Comparison of ENCODE assay signal across 13 mouse cellular contexts in genomic region chr12:76820615-76821014, GRCm38 (mm10). TPM values are rescaled to one million over a fixed set of nuclear protein-coding genes. Genes with fewer than 3 reads are reported as not detected.
DNase-seq lines count a peak whose midpoint lies in the region; ATAC-seq and TF ChIP-seq lines count a peak whose summit lies in the region.
"Had no signal": no experiment of that assay in that cellular context is flagged by ENCODE, and none has a peak within 500 bp of the region (broad histone marks: within the 10 kb centered on the region; RNA-seq: fewer than 3 reads in every experiment).

No protein-coding gene starts in this region.

- DNase-seq in cerebellum, postnatal 25 days: peak; percentile 51 to 61
- no peak for DNase-seq in cerebellum, adult 11-12 months
- no peak for DNase-seq in hindbrain, embryonic 14.5 days (ENCODE audit: low spot score)
- DNase-seq in thymus, postnatal 14 days: no peak
- no peak for DNase-seq in testis, postnatal 14 days (ENCODE audit: low spot score)
- no peak for DNase-seq in spleen, postnatal 10 days (ENCODE audit: low spot score in 2 of 2)
- DNase-seq: B cell, adult 2 months; gastrocnemius, postnatal 14 days; kidney, adult 8-10 months; left cerebral cortex, postnatal 4 days; spleen, adult 18-20 months had no signal

- H3K9ac ChIP-seq in hindbrain, embryonic 14.5 days: peak overlapping the region; percentile 83; the same call in 1 of the 2 replicates
- peak overlapping the region; percentile 76 for H3K9ac ChIP-seq in midbrain, embryonic 16.5 days (ENCODE audit: low read depth, low read length)

- 54% methylated on average over 4 of the region's 4 CpGs for WGBS in hindbrain, embryonic 14.5 days
- WGBS in midbrain, embryonic 16.5 days: 45% methylated on average over 4 of the region's 4 CpGs

- TF ChIP-seq POLR2A in cortical plate, adult 2 months (IDR thresholded peaks at IDR 0.05; ENCODE audit: extremely low read depth, insufficient read depth, low read length): no peak

- no peaks in the 10 kb centered on the region for H3K9me3 ChIP-seq in hindbrain, embryonic 14.5 days (ENCODE audit: control insufficient read depth, low read length)
- H3K9me3 ChIP-seq in midbrain, embryonic 16.5 days (replicated peaks; ENCODE audit: control insufficient read depth, low read length, poor library complexity, severe bottlenecking): no peaks in the 10 kb centered on the region

- H3K4me2 ChIP-seq in hindbrain, embryonic 14.5 days (replicated peaks): peak overlapping the region; percentile 71
- H3K4me2 ChIP-seq in midbrain, embryonic 16.5 days (ENCODE audit: low read length): peak overlapping the region; percentile 82

- H3K4me1 ChIP-seq in cortical plate, adult 2 months (ENCODE audit: control insufficient read depth, insufficient read depth, low read length): peaks cover 19% of the 10 kb centered on the region
- peaks cover 33% of the 10 kb centered on the region for H3K4me1 ChIP-seq in hindbrain, embryonic 14.5 days (replicated peaks; ENCODE audit: control insufficient read depth, insufficient read depth, low read length)
- peaks cover 36% of the 10 kb centered on the region for H3K4me1 ChIP-seq in midbrain, embryonic 16.5 days (ENCODE audit: control insufficient read depth, insufficient read depth, low read length)

- no peak for ATAC-seq in hindbrain, embryonic 14.5 days (ENCODE audit: low FRiP score)
- ATAC-seq in midbrain, embryonic 16.5 days: no peak

- 0 out of 2 replicates have a peak overlapping the region, but pooled peaks have one; percentile 0 for H3K27ac ChIP-seq in cortical plate, adult 2 months (ENCODE audit: insufficient read depth, low read length)
- no peak overlapping the region for H3K27ac ChIP-seq in hindbrain, embryonic 14.5 days
- H3K27ac ChIP-seq in midbrain, embryonic 16.5 days (ENCODE audit: low read length): no peak overlapping the region

- H3K27me3 ChIP-seq in hindbrain, embryonic 14.5 days (ENCODE audit: control insufficient read depth, insufficient read depth, low read length): no peaks in the 10 kb centered on the region
- no peaks in the 10 kb centered on the region for H3K27me3 ChIP-seq in midbrain, embryonic 16.5 days (ENCODE audit: control insufficient read depth, insufficient read depth, low read depth, low read length)

- no peaks in the 10 kb centered on the region for H3K36me3 ChIP-seq in hindbrain, embryonic 14.5 days (replicated peaks; ENCODE audit: control insufficient read depth, insufficient read depth)
- no peaks in the 10 kb centered on the region for H3K36me3 ChIP-seq in midbrain, embryonic 16.5 days (ENCODE audit: control insufficient read depth, insufficient read depth, low read length)

- TF ChIP-seq CTCF in cortical plate, adult 2 months (IDR thresholded peaks at IDR 0.05; ENCODE audit: extremely low read depth, insufficient read depth, low read length): no peak

- H3K4me3 ChIP-seq in cortical plate, adult 2 months (ENCODE audit: insufficient read depth, low read length): peak overlapping the region; percentile 85
- H3K4me3 ChIP-seq in hindbrain, embryonic 14.5 days (replicated peaks; ENCODE audit: low read length): 0 out of 2 replicates have a peak overlapping the region, but pooled peaks have one; percentile 68
- peak overlapping the region; percentile 80 for H3K4me3 ChIP-seq in midbrain, embryonic 16.5 days (ENCODE audit: low read depth, low read length)

RNA-seq across cellular contexts. Expression of gene Rab15, which starts 2.1 kb away (rescaled TPM):
- polyA plus RNA-seq in cortical plate, adult 2 months (2012; rRNA removed): 224 and 229 TPM in 2 replicates
- polyA plus RNA-seq in hindbrain, embryonic 14.5 days (2014; fragmentation: Nextera tagmentation; extraction: Ambion mirVana): 35.7 and 44.8 TPM in 2 replicates
- polyA plus RNA-seq in midbrain, embryonic 16.5 days (2015; fragmentation: Nextera tagmentation; extraction: Ambion mirVana): 52.1 and 53.8 TPM in 2 replicates

RNA-seq across cellular contexts. Expression of gene Gpx2, which starts 25.3 kb away (rescaled TPM):
- 0.13 and 0.38 TPM in 2 replicates for polyA plus RNA-seq in cortical plate, adult 2 months (2012; rRNA removed)
- 0.19 TPM in 1 of 2 replicates, not detected in the other for polyA plus RNA-seq in hindbrain, embryonic 14.5 days (2014; fragmentation: Nextera tagmentation; extraction: Ambion mirVana)
- 0.11 TPM in 1 of 2 replicates, not detected in the other for polyA plus RNA-seq in midbrain, embryonic 16.5 days (2015; fragmentation: Nextera tagmentation; extraction: Ambion mirVana)

RNA-seq across cellular contexts. Expression of gene Fntb, which starts 55.2 kb away (rescaled TPM):
- 31.7 and 32.4 TPM in 2 replicates for polyA plus RNA-seq in cortical plate, adult 2 months (2012; rRNA removed)
- 40.4 and 43.9 TPM in 2 replicates for polyA plus RNA-seq in hindbrain, embryonic 14.5 days (2014; fragmentation: Nextera tagmentation; extraction: Ambion mirVana)
- 41.6 and 42.9 TPM in 2 replicates for polyA plus RNA-seq in midbrain, embryonic 16.5 days (2015; fragmentation: Nextera tagmentation; extraction: Ambion mirVana)

RNA-seq across cellular contexts. Expression of gene Churc1, which starts 55.3 kb away (rescaled TPM):
- 96.2 and 101 TPM in 2 replicates for polyA plus RNA-seq in cortical plate, adult 2 months (2012; rRNA removed)
- 123 and 161 TPM in 2 replicates for polyA plus RNA-seq in hindbrain, embryonic 14.5 days (2014; fragmentation: Nextera tagmentation; extraction: Ambion mirVana)
- polyA plus RNA-seq in midbrain, embryonic 16.5 days (2015; fragmentation: Nextera tagmentation; extraction: Ambion mirVana): 108 and 118 TPM in 2 replicates

Comparison
In these comparisons a context has a peak if more than half of its experiments do, and no peak if none do; other contexts are left out.
1. DNase-seq: peak in cerebellum, postnatal 25 days (2 of 2); none in cerebellum, adult 11-12 months (single experiment), hindbrain, embryonic 14.5 days (single experiment), thymus, postnatal 14 days (single experiment), testis, postnatal 14 days (single experiment) and spleen, postnatal 10 days (0 of 2).
2. Peak in every context shown above with its lines, with median percentiles within 50 percentile points of each other: H3K4me3 ChIP-seq.